Mouse (Mus musculus) adipocyte (in vitro differentiated cells): ENCODE data around the gene Ppp1r1b.

Source experiments
- DNase-seq: peaks from one replicate; pipeline ENCODE4 v3.0.0-alpha.2; 2016; ENCODE audit warnings: low spot score

The Ppp1r1b gene

DNA sequence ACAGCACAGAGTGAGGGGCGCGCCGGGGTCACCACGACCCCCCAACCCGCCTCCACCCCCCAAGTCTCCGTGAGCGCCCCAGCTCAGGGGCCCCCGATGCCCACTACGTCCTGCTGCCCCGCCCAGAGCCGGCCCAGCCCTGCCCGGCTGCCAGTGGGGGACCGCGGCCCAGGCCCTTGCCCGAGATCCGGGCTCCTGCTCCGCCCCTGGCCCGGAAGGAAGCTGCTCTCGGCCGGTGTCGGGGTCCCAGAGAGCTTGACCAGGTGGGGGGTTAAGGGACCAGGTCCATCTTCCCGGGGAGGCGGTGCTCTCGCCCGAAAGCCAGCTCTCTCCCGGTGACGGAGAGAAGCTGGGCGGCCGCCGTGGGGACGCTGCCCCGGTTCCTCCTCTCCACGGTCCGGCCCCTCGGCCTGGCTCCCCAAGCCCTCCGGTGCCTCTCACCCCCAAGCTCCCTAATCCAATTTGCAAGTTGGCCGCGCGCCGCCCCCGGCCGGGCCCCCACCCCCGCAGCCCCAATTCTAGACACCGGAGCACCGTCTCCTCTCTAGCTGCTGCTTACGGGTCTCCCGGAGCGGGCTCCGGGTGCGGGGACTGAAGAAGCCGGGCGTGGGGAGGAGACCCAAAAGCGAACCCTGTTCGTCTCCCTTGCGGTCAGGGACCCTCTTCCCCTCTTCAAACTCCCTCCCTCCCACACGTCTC is 19.7 kb upstream of the Ppp1r1b start:
- DNase-seq = no peak

DNA sequence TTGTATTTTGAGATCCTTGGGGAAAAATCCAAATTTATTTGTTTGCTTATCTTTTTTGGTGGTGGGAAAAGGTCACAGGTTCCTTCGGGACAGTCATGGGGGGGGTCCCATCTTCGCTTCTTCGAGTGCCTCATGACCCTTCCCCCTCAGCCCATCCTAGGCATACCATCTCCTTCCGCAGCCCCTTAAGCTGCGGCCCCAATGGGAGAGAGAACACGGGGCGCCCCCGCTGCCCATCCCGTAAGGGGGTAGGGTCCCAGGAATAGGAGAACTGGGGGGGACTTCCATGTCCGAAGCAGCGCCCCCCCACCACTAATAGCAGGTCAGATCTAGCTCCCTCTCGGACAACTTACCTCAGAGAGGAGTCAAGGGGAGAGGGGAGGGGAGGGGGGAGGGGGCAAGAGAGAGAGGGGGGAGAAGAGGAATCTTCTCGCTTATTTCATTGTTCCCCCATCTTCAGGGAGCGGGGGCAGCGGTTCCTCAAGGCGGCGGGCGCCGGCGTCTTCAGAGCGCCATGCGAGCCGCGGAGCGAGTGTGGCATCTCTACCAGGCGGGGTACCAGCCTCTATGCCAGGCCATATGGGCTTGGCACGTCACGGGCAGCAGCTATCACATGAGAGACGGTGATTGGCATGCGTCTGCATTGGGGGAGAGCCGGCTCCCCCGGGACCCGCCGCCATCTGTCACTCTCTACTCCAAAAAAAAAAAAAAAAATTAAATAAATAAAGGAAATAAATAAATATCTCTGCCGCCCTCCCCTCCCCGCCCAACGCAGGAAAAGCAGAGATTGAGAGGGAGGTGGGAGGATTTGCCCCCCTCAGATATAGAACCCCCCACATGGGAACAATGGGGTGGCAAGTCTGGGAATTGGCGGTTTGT is 18.9 kb upstream of the Ppp1r1b start, which contains the start of gene Neurod2:
Gene Neurod2, minus strand, starts transcription at position 568 of the 879 bp plus-strand sequence.
- DNase-seq = no peak

DNA sequence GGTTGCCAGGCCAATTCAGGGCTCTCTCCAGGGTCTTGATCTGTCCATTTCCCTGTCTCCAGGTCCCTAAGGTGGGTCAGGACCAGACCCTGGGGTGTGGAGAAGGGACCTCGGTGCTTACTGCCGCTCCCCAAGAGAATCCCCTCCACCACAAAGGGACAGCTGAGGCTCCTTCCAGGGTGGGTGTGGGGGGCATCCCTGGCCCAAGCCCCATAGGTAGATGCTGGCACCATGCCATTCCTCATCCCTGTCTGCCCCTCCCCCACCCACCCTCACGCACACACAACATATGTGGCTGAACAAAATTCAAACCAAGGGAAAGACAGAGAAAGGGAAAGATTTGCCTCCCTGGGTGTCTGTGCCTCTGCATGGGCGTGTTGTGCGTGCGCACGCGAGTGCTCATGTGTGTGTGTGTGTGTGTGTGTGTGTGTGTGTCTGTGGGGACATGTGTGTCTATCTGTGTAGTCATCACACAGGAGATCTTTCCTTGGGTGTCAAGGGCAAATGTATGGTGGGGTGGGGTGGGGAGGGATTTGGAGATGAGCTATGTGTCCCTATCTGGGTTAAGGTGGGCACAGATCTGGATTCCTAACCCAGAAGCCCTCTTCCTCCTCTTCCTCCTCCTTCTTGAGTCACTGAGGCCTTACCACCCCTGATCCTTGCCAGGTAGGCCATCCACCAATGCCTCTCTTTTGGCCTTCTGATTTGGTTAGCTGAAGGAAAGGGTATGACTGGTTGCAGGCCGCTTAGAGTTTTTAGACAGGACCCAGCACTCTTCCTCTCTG is 18.1 kb upstream of the Ppp1r1b start:
- no peak for DNase-seq

DNA sequence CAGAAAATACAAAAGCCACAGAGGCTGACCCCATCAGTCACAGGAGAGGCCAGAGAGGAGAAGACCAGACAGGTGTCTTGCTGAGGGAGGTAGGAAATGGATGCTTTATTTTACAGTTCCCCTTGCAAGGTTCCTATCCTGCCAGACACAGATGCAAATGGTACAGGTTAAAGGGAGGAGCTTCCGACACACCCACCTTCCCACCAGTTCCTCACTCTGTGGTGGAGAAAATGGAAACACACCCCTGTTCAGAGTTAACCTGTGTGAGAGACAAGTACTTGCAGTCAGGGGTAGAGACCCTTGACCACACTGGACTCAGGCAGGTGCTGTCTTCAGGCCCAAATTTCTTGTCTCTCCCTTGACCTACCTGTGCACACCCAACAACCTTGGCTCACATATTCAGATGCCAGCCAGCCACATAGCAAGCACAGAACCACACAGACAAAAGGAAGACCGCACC is 17.4 kb upstream of the Ppp1r1b start:
- no peak for DNase-seq

DNA sequence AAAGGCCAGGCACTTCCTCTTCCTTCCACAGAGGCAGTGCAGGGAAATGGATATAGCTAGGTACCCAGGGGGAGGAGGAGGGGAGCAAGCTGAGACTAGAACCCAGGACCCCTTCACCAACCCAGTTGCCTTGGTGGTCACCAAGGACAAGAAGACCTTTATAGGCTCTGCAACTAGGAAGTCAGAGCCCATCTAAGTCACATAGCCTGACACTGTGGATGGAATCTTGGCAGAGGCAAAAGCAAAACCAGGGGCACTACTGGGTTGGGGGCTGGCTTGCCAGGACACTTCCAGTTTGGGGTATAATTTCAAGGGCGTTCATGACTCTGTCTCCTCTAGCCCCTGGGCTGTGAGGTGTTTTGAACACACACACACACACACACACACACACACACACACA is 16.8 kb upstream of the Ppp1r1b start:
- DNase-seq = no peak

DNA sequence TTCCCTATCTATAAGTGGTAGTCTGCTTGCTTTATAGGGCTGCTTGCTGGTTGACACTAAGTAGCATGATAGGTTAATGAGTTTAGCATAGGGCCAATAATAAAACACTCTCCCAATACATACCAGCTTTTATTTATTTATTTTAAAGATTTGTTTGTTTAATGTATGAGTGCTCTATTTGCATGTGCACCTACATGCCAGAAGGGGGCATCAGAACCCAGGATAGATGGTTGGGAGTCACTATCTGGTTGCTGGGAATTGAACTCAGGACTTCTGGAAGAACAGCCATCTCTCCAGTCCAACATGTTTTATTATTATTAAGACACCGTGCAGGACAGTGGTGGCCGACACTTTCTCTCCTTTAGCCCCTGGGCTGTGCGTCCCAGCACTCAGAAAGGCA is 16.0 kb upstream of the Ppp1r1b start:
- no peak for DNase-seq

DNA sequence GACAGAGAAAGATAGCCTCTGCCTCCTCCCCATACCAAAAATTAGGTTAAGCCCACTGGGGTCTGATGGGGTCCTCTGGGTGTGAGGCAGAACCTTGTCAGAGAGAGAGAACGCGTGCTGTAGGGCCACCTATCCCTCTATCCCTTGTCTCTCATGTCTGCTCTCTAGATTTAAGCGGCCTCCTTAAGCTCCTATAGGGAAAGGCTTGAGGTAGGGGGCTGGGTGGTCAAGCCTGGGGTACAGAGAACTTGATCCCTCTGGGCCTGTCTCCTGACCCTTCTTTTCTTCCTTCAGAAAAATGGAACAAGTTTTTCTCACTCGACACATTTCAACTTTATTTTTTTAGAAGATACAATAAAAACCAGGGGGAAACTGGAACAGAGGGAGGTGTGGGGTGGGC is 15.4 kb upstream of the Ppp1r1b start:
- DNase-seq = no peak

DNA sequence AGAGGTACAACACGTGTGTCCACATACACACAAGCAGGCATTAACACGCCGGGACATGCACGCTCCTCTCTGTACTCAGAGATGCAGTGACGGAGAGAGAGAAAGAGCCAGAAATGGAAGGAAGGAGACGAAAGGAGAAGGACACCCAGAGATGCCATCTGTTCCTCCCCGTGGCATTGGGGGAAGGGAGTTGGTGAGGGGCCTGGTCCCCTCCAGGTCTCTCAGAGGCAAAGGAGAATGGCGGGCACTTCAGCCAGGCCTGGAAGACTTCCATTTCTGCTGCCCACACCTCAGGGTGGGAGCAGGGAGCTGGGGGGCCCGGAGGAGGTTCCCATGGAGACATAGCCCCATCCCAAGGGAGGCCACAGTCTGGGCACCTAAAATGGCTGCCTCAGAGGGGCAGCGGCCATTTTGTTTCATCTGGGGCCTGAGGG is 14.9 kb upstream of the Ppp1r1b start:
- DNase-seq = no peak

DNA sequence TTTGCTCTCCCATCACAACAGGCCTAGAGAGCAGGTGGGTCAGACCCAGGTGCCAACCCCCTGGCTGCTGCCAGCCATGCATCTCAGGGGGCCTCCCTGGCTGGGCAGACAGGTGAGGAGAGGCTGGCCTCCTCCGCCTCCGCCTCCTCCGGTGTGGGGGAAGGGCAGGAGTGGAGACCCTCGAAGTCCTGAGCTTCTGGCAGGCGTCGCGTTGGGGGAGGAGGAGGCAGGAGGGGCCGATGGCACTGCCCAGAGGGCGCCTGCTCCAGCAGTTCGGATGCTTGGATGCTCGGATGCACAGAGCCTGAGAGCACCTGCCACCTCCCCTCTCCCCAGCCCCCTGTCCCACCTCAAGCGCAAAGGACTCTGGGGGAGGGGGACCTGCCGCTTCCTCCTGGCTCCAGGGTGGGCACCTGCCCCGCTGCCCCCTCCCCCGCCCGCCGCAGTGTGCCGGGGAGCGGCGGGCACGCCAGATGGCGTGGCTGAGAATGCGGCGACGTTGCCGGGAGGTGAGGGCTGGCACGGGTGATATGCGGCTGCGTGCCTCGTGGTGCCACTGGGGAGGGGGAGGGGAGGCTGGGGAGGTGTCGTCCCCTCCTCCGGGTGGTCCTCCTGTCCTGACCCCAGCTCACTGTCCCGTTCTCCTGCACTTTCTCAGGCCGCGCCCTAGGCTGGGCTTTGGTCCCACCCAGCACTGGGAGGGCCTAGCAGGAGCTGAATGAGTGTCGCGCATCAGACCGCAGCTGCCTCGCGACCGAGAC is 14.0 kb upstream of the Ppp1r1b start:
- no peak for DNase-seq

DNA sequence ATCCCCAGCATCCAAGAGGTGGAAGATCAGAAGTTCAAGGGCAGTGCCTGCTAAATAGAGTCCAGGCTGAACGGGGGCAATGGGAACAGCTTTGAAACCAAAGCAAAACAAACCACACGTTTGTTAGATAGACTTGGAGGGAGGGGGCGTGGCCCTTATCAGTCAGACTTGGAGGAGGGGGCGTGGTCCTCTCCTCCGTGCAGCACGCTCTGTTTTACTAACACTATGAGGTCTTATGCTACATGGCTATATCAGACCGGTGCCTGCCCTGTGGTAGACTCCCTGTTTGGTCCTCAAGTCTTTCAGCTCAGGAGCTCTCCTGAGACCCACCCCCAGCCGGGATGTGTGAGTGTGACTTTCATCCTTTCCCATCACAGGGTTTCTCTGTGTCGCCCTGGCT is 13.0 kb upstream of the Ppp1r1b start:
- DNase-seq = no peak

DNA sequence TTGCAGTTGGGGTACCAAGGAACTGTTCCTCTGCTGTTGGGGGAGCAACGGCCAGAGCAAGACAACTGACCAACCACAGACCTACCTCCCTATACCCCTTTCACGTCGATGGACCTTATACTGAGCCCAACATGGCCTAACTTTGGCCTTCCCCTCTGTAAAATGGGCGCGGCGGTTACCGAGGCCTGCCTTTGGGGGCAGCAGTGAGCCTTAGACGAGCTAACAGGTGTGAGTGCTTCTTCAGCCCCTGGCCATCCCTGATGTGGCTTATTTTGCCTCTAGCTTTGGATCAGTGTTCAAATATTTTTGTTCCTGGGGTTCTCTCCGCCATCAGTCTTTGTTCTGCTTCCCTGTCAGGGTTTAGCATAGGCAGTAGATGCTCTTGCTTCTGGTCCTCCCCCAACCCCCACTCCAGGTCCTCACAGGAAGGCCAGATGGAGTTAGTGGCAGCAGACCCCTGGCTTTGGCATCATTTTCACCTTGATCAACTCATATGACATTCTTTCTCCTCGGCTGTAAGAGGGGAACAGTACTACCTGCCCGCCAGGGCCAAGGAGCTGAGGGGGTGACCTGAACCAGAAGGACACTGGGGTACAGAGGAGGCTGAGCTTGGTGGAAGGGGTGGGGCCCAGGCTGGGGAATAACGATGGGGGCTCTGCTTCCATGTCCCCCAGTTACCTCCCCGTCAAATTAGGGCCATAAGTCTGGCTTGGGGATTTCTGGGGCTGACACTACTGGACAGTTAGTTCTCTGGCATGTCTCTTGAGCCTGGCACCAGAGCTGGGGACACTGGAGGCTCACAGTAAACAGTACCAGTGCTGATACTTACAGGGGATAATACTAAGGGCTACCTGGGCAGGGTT is 11.7 kb upstream of the Ppp1r1b start:
- DNase-seq = no peak

DNA sequence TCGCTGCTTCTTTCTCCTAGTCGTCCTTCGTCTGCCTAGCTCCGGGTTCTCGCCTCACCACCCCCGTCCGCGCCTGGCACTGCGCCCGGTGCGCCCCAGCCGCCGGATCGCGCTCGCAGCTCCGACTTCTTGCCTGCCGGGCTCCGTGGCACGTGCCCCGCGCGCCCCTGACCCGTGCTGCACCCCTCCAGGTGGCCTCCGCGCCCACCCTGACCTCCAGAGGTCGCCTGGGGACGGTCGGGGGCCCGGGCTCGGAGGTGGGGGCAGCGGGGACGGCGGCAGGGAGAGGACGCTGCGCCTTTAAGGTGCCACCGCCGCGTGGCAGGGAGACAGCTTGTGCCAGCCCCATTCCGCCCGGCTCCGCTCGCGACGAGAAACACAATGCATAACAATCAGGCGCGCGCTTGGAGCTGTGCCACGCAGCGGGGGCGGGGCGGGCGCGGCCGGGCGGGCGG is 9.7 kb upstream of the Ppp1r1b start:
- no peak for DNase-seq

DNA sequence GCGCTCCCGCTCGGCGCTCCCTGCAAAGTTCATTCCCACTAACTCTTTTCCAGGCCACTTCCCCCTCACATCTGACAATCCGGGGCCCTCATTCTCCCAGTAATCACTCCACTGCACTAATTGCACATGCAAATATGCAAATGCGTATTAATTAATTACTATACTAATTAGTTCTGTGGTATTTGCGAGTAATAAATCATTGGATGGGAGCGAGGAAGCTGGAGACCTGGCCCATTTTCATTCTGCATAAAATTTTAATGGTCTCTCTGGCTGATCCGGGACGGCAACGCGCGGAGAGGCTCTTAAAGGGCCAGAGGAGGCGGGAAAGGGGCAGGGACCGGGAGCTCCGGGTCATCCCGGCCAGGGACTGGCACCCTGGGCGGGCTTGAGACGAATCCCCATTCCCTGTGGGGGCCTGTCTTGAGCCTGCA is 9.1 kb upstream of the Ppp1r1b start:
- DNase-seq = no peak

DNA sequence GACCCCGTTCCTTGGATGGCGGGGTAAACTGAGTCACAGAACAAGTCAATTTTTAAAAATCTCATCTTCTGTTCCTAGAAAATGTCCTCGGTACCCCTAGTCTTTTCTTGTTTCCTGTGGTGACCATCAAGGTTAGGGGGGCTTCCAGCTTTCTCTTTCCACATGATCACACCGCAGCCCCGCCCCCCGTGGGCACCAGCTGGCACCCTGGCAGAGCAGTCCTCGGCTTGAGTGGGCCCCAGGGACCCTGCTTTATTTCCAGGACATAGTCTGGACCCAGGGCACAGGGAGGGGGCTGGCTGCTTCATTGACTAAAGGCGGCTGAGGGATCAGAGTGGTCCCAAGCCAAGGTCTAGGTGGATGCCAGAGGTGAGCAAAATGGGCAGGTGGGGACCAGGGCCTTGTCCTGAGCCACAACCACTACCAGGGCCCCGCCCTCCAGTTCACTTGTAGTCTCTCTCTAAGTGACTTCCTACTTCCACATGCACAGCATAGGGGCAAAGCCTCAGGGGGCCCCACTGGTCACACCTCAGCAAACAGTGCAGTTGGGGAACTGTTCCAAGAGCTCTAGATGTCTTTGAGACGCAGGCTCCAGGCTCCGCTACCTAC is 8.4 kb upstream of the Ppp1r1b start:
- no peak for DNase-seq

DNA sequence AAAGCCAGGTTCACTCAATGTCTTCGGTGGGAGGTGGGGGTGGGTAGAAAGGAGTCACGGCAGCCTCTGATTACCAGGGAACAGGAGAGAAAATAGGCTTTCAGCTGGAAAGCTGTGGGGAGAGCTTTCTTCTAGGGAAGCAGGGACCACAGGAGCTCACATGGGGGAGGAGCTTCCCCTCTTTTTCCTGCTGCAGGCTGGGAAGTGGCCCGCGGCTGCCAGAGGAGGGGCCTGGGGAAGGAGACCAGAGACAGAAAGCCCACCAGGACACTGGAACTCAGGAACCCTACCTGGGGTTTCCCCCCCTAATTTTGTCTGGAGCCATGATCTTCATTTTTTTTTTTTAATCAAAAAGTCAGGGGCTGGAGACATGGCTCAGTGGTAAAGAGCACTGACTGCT is 7.6 kb upstream of the Ppp1r1b start:
- DNase-seq = no peak

DNA sequence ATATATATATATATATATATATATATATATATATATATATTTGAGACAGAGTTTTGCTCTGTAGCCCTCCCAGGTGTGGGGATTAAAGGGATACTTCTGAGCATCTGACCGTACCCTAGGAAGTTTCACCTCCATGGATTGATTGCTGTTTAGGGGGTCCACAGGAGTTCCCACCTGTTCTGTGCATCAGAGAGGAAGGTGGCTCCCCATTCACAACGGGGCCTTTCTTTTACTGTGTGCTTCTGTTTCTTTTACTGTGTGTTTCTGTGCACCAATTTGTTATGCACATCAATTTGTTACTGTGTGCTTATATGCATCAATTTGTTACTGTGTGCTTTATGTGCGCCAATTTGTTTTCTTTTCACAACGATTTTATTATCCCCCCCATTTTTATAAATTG is 7.0 kb upstream of the Ppp1r1b start:
- no peak for DNase-seq

DNA sequence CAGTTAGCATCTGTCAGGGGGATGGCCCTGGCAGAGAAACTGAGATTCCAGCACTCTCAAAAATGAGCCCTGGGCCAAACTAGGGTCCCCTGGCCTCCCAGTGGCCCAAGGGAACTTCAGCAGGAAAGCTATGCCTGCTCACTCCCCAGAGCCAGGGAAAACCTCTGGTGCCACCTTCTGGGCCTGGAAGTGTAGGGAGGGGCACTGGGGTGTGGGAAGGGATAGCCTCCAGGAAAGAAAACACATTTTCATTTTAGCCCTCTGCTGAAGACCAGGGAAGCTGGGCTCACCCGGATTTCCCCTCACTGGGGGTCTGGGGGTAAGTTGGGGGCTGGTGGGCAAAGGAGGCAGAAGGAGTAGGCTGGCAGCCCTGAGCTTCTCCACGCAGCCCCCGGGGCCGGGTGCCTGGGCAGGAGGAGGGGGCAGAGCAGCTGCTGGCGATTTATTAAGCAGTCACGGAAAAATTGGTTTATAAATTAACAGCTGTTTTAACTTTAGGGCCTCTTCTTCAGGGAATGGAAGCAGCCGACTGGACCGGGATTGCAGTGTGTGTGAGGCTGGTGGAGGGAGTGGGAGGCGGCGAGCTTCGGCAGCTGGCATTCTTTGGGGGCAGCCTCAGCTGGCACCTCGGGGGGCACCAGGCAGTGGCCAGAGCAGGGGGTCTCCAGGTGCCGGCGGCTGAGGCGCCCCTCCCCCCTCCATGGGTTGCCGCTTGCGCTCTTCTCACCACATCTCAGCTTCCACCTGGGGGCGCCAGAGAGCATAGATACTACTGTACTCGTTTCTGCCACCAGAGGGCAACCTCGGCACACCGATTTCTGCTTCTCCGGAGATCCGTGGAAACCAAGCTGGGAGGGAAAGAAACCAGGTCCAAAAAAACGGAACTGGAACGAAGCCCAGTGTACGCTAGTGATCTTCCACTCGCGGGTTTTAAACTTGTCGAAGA is 5.9 kb upstream of the Ppp1r1b start:
- peak; percentile 97 for DNase-seq

DNA sequence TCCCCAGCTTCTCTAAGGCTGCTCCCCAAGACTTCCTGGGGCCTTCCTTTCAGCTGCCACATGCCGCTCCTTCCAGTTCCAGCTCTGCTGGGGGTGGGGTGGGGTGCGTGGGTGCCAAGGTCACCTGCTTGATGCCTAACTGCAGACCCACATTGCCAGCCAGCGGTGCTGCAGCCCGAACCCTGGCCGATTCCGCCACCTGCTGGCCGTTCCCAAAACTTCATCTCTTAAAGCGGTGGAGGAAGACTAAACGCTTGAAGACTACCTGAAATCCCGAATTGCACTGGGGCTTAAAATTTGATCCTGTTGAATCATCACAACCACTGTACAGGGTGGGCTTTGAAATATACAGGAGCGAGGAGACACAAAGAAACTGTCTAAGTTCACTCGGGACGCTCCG is 3.0 kb upstream of the Ppp1r1b start:
- DNase-seq = peak; percentile 66

DNA sequence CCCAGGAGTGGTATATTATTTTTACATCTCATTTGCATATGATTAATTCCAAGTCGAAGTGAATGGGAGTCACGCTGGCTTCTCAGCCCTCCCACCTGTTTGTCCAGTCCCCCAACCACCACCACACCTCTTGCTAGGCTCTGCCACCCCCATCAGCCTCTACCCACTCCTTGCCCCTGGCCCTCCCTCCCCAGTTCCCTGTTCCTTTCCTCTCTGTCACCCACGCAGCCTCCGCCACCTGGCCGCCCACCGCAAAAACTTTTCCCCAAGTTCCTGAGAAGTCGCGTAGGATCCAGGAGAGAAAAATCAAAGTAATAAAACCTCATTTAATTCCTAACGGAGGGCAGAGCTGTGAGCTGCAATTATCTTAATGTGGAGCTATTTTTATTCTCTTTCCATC is 2.0 kb upstream of the Ppp1r1b start:
- DNase-seq = no peak
